Mouse (Mus musculus) MEL (cell line): ENCODE data around the gene Pphln1. TPM values are rescaled to one million over a fixed set of nuclear protein-coding genes. Genes with fewer than 3 reads are reported as not detected.

ENCODE experiments used
- DNase-seq: peaks from one replicate; pipeline ENCODE4 v3.0.0; 2011; ENCODE audit warnings: low read depth, low spot score
- H3K27ac ChIP-seq: 2 replicates; pipeline ENCODE4 v1.5.1; 2012; ENCODE audit warnings: low read depth, mild to moderate bottlenecking, control low read depth, low read length, moderate library complexity; ENCODE audit not compliant: control insufficient read depth
- H3K27me3 ChIP-seq, 2 experiments: fragments of 150-350 bp in 1 of 2; sonication (generic) in 1 of 2; 2 replicates each; pipeline ENCODE4 v1.6.1; 2012; ENCODE audit warnings: low read length in 2 of 2, mild to moderate bottlenecking in 2 of 2, improper control_type of control experiment in 1 of 2, moderate library complexity in 1 of 2; ENCODE audit not compliant: insufficient read depth in 2 of 2, control insufficient read depth in 1 of 2
- H3K36me3 ChIP-seq, 2 experiments: 2 replicates each; pipeline ENCODE4 v1.6.1; 2012 to 2014; ENCODE audit warnings: low read length in 2 of 2, improper control_type of control experiment in 1 of 2, inconsistent platforms in 1 of 2, mild to moderate bottlenecking in 1 of 2; ENCODE audit not compliant: insufficient read depth in 2 of 2, control insufficient read depth in 1 of 2
- H3K4me1 ChIP-seq, 2 experiments: fragments of 150-350 bp in 1 of 2; sonication (generic) in 1 of 2; 2 replicates each; pipeline ENCODE4 v1.6.1; 2012; ENCODE audit warnings: low read length in 2 of 2, improper control_type of control experiment in 1 of 2, mild to moderate bottlenecking in 1 of 2; ENCODE audit not compliant: insufficient read depth in 2 of 2, control insufficient read depth in 1 of 2
- H3K4me3 ChIP-seq, 2 experiments: fragments of 150-350 bp in 1 of 2; sonication (generic) in 1 of 2; 2 replicates each; pipeline ENCODE4 v1.5.1; 2012; ENCODE audit warnings: low read depth in 2 of 2, low read length in 2 of 2, mild to moderate bottlenecking in 2 of 2, moderate library complexity in 2 of 2, control low read depth in 1 of 2, improper control_type of control experiment in 1 of 2; ENCODE audit not compliant: control insufficient read depth in 1 of 2, insufficient read depth in 1 of 2
- H3K79me2 ChIP-seq: 2 replicates; pipeline ENCODE4 v1.6.1; 2012; ENCODE audit warnings: mild to moderate bottlenecking, low read length, moderate library complexity; ENCODE audit not compliant: control insufficient read depth, poor library complexity, insufficient read depth
- H3K9ac ChIP-seq: 2 replicates; pipeline ENCODE4 v1.6.1; 2012; ENCODE audit warnings: low read depth, mild to moderate bottlenecking, control low read depth, low read length, moderate library complexity; ENCODE audit not compliant: control insufficient read depth, poor library complexity, severe bottlenecking
- H3K9me3 ChIP-seq: fragments of 150-350 bp; sonication (generic); replicated peaks from 2 replicates; pipeline ENCODE4 v1.6.1; 2012; ENCODE audit warnings: mild to moderate bottlenecking, low read length, improper control_type of control experiment, moderate library complexity; ENCODE audit not compliant: insufficient read depth
- BHLHE40 ChIP-seq: IDR thresholded peaks from 2 replicates; pipeline ENCODE4 v1.6.1; 2012; ENCODE audit warnings: low read depth, mild to moderate bottlenecking, inconsistent platforms, low read length, improper control_type of control experiment, borderline replicate concordance
- E2F4 ChIP-seq: IDR thresholded peaks from 2 replicates; pipeline ENCODE4 v1.6.1; 2011; ENCODE audit warnings: low read depth, low read length, improper control_type of control experiment, borderline replicate concordance
- ELF1 ChIP-seq: IDR thresholded peaks from 2 replicates; pipeline ENCODE4 v1.6.1; 2014; ENCODE audit warnings: low read depth, mild to moderate bottlenecking, inconsistent platforms, low read length, improper control_type of control experiment, moderate library complexity
- ETS1 ChIP-seq: IDR thresholded peaks from 2 replicates; pipeline ENCODE4 v1.6.1; 2012; ENCODE audit warnings: low read depth, mild to moderate bottlenecking, inconsistent platforms, low read length, improper control_type of control experiment, moderate library complexity
- GABPA ChIP-seq: IDR thresholded peaks from 2 replicates; pipeline ENCODE4 v1.6.1; 2012; ENCODE audit warnings: low read depth, mild to moderate bottlenecking, inconsistent platforms, low read length, improper control_type of control experiment, moderate library complexity
- GATA1 ChIP-seq: IDR thresholded peaks from 2 replicates; pipeline ENCODE4 v1.6.1; 2011; ENCODE audit warnings: low read depth, low read length, improper control_type of control experiment
- HCFC1 ChIP-seq: IDR thresholded peaks from 2 replicates; pipeline ENCODE4 v1.6.1; 2012; ENCODE audit warnings: low read depth, mild to moderate bottlenecking, inconsistent platforms, low read length, improper control_type of control experiment, moderate library complexity
- JUND ChIP-seq: IDR thresholded peaks from 2 replicates; pipeline ENCODE4 v1.6.1; 2011; ENCODE audit warnings: low read depth, mild to moderate bottlenecking, improper control_type of control experiment, low read length
- MYB ChIP-seq: IDR thresholded peaks from 2 replicates; pipeline ENCODE4 v1.6.1; 2011; ENCODE audit warnings: mild to moderate bottlenecking, low read depth, low read length, improper control_type of control experiment
- NELFE ChIP-seq: IDR thresholded peaks from 2 replicates; pipeline ENCODE4 v1.6.1; 2011; ENCODE audit warnings: low read depth, low read length, improper control_type of control experiment
- RAD21 ChIP-seq: IDR thresholded peaks from 2 replicates; pipeline ENCODE4 v1.6.1; 2011; ENCODE audit warnings: mild to moderate bottlenecking, low read depth, low read length, improper control_type of control experiment
- RCOR1 ChIP-seq: IDR thresholded peaks from 2 replicates; pipeline ENCODE4 v1.6.1; 2012; ENCODE audit warnings: low read depth, mild to moderate bottlenecking, inconsistent platforms, low read length, improper control_type of control experiment
- SIN3A ChIP-seq: IDR thresholded peaks from 2 replicates; pipeline ENCODE4 v1.6.1; 2012; ENCODE audit warnings: low read length, improper control_type of control experiment, inconsistent platforms
- SMC3 ChIP-seq: IDR thresholded peaks from 2 replicates; pipeline ENCODE4 v1.6.1; 2011; ENCODE audit warnings: low read depth, low read length, improper control_type of control experiment
- TAL1 ChIP-seq: IDR thresholded peaks from 2 replicates; pipeline ENCODE4 v1.6.1; 2012; ENCODE audit warnings: mild to moderate bottlenecking, inconsistent platforms, low read length, moderate library complexity, mixed read lengths
- TBP ChIP-seq: IDR thresholded peaks from 2 replicates; pipeline ENCODE4 v1.8.0; 2011; ENCODE audit warnings: low read depth, low read length, improper control_type of control experiment
- TCF12 ChIP-seq: IDR thresholded peaks from 2 replicates; pipeline ENCODE4 v1.6.1; 2014; ENCODE audit warnings: low read depth, mild to moderate bottlenecking, inconsistent platforms, low read length, improper control_type of control experiment, moderate library complexity
- UBTF ChIP-seq: IDR thresholded peaks from 2 replicates; pipeline ENCODE4 v1.6.1; 2012; ENCODE audit warnings: low read depth, mild to moderate bottlenecking, inconsistent platforms, low read length, improper control_type of control experiment, moderate library complexity, borderline replicate concordance; ENCODE audit not compliant: insufficient read depth
- ZKSCAN1 ChIP-seq: IDR thresholded peaks from 2 replicates; pipeline ENCODE4 v1.6.1; 2012; ENCODE audit warnings: low read depth, mild to moderate bottlenecking, inconsistent platforms, low read length, improper control_type of control experiment, moderate library complexity
- ZMIZ1 ChIP-seq: IDR thresholded peaks from 2 replicates; pipeline ENCODE4 v1.6.1; 2012; ENCODE audit warnings: low read depth, mild to moderate bottlenecking, inconsistent platforms, low read length, improper control_type of control experiment, moderate library complexity
- ZNF384 ChIP-seq: IDR thresholded peaks from 2 replicates; pipeline ENCODE4 v1.6.1; 2012; ENCODE audit warnings: low read depth, mild to moderate bottlenecking, inconsistent platforms, low read length, improper control_type of control experiment
- polyA plus RNA-seq, 2 experiments: library from polyadenylated mRNA; stranded (reverse) in 1 of 2; unstranded in 1 of 2; fragments of >175 nt in 1 of 2; fragments of >200 nt in 1 of 2; gene quantifications; 2 replicates each; pipeline versions ENCODE4 v1.2.1 to v1.2.4; 2012; ENCODE audit warnings: low replicate concordance in 2 of 2, low read depth in 1 of 2; ENCODE audit not compliant: insufficient read length in 2 of 2, insufficient read depth in 1 of 2, missing spikeins in 1 of 2
- total RNA-seq: library from RNA; depleted of rRNA; stranded (reverse); fragments of 300-350 nt; gene quantifications from 2 replicates; pipeline ENCODE4 v1.2.3, GENCODE M21; 2012

Gene Pphln1
- total and polyA plus RNA-seq, 3 experiments, result 43.4 to 63.0 (median 50.1) TPM

- TF ChIP-seq BHLHE40 (no peak), TAL1 (no peak), GABPA (no peak), ELF1 (no peak), UBTF (no peak), NELFE (no peak), HCFC1 (no peak), SIN3A (no peak), TBP (no peak), RAD21 (no peak), GATA1 (no peak), E2F4 (no peak), JUND (no peak), ZMIZ1 (no peak), ZNF384 (no peak), SMC3 (no peak), RCOR1 (no peak)
These were observed 39.6 kb upstream of the Pphln1 start for GRCm38 (mm10) chr15:93358346-93359095.

DNA sequence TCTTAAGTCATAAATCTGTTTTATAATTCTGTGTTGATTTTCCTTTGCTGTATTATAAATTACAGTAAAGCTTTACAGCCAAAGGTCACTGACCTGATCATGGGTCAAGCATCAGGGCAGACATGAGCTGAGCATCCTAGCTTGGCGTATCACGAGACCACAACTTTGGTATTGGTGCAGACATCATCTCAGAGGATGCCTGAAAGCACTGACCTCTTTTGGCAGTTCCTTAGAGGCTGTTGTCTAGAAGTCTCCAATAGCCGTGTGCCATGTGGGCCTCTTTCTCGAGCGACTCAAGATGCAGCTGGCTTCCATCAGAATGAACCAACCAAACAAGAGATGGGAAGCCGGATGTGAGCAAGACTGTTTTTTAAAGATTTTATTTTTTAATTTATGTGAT is 32.6 kb upstream of the Pphln1 start:
- no peaks in the 10 kb centered on the region for H3K9me3 ChIP-seq
- TF ChIP-seq GATA1 (no peak), MYB (no peak), TCF12 (no peak), ZKSCAN1 (no peak), JUND (no peak), ETS1 (no peak), SIN3A (no peak), ZMIZ1 (no peak)
- no peak overlapping the region for H3K27ac ChIP-seq
- no peak overlapping the region for H3K9ac ChIP-seq
- no peaks in the 10 kb centered on the region for H3K36me3 ChIP-seq
- H3K4me3 ChIP-seq, result no peak overlapping the region
- no peaks in the 10 kb centered on the region for H3K4me1 ChIP-seq
- no peaks in the 10 kb centered on the region for H3K27me3 ChIP-seq
- no peak for DNase-seq
- H3K79me2 ChIP-seq, result no peaks in the 10 kb centered on the region

More at GRCm38 (mm10) chr15:93358346-93359095, 39.6 kb upstream of the Pphln1 start:
- H3K27me3 ChIP-seq, result peaks cover 0 to 1% of the 10 kb centered on the region in 2 experiments; a peak in 1 of 4 replicates
- DNase-seq, result no peak
- H3K79me2 ChIP-seq, result no peaks in the 10 kb centered on the region
- no peaks in the 10 kb centered on the region for H3K9me3 ChIP-seq
- no peak overlapping the region for H3K27ac ChIP-seq
- no peak overlapping the region for H3K9ac ChIP-seq
- no peaks in the 10 kb centered on the region for H3K36me3 ChIP-seq
- no peaks in the 10 kb centered on the region for H3K4me1 ChIP-seq
- no peak overlapping the region for H3K4me3 ChIP-seq
